Mouse (Mus musculus): Measurements from ENCODE around the gene Arl8b. TPM values are rescaled to one million over a fixed set of nuclear protein-coding genes. Genes with fewer than 3 reads are reported as not detected.
"Not testable (repeated sequence)": the region's sequence is repeated elsewhere in the genome, so short reads cannot be mapped to it uniquely, and the experiment has no call there.

Gene Arl8b
- total RNA-seq, 2 experiments from 2014 or later, result 208 to 214 TPM

- DNase-seq (ENCODE audit: low spot score in 2 of 2), result no peak
- intact Hi-C loops (cut with DNase I), result loop anchor here (2.0 kb wide), 1 partner anchor 47 kb away; the partner anchor contains the start of gene Arl8b
These were observed 46.8 kb downstream of the Arl8b start for GRCm38 (mm10) chr6:108829386-108830370.

DNA sequence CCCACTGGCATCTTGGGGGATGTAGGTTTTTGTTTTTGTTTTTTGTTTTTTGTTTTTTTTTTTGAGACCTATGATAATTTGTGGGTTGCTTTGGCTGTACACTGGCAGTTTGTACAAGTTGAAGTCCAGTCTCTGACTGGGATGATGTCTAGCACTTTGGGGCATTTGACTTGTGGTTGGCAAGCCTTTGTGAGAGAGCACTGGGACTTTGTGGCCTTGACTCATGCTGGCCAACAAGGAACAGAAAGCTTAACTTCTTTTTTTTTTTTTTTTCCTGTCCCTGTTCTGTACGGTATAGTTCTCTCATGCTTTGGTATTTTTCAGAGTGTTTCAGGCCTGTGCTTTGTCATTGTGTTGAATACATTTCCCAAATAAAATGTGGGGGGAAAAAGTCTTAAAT is 49.3 kb downstream of the Arl8b start:
- no peak for DNase-seq (ENCODE audit: low spot score in 2 of 2)
- intact Hi-C loops (cut with DNase I), result no loop called here

DNA sequence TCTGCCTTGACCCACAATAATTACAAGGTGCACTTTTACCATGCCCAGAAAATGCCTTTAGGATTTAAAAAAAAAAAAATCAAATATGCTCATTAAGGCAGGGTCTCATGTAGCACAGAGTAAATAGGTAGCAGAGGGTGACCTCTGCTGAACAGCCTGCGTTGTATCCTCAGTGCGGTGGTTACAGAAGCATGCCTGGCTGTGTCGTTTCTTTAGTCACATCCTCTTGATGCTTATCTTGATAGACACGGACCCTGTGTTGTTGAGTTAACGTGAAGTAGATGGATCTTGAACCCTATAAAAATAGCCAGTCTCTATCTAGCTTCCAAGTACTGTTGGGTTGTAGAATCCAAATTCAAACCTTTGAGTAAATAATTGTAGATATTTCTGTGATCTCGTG is 50.1 kb downstream of the Arl8b start:
- intact Hi-C loops (cut with DNase I), result no loop called here
- no peak for DNase-seq (ENCODE audit: low spot score in 2 of 2)

GRCm38 (mm10) chr6:108833963-108834697 is 51.2 kb downstream of the Arl8b start:
- DNase-seq (ENCODE audit: low spot score in 2 of 2), result no peak
- intact Hi-C loops (cut with DNase I), result no loop called here

- intact Hi-C loops (cut with DNase I), result no loop called here
- DNase-seq (ENCODE audit: low spot score in 2 of 2), result no peak
These were observed 53.1 kb downstream of the Arl8b start for GRCm38 (mm10) chr6:108835765-108836691.

DNA sequence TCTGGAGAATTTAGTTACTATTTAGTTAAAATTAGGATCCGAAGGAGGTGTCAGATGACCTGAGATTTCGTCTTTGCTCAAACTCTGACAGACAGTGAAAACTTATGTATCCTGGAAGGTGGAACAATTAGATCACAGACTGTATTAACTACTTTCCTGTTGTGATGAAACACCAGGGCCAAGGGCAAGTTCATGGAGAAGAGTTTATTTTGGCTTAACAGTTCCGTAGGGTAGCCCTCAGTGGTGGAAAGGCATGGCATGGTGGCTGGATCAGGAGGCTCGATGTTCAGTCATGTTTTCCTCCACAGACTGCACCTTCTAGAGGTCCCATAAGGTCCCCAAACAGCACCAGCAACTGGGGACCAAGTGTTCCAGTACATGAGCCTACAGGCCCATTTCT is 54.2 kb downstream of the Arl8b start:
- DNase-seq (ENCODE audit: low spot score in 2 of 2), result no peak
- intact Hi-C loops (cut with DNase I), result no loop called here

GRCm38 (mm10) chr6:108837958-108838357 is 55.1 kb downstream of the Arl8b start:
- no peak for DNase-seq (ENCODE audit: low spot score in 2 of 2)
- intact Hi-C loops (cut with DNase I), result no loop called here

DNA sequence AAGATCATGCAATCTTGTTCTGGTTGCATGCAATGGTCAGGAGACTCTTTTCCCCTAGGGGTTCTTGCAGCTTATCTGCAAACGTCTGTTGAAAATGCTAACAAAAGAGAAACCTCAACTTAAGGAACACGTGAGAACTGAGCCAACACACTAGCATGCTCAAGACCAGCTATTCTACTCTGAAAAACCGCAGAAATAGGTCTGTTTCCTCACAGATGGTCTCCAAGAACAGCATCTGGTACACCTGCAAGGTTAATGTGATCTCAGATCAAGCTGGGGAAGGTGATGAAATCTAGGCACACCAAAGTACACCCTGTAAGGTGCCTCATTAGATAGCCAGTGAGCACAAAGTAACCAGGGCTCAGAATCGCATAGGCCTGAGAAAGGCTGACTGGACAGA is 56.5 kb downstream of the Arl8b start:
- no peak for DNase-seq (ENCODE audit: low spot score in 2 of 2)
- intact Hi-C loops (cut with DNase I), result no loop called here

GRCm38 (mm10) chr6:108840861-108841640 is 58.2 kb downstream of the Arl8b start:
- DNase-seq (ENCODE audit: low spot score in 2 of 2), result no peak
- intact Hi-C loops (cut with DNase I), result no loop called here

DNA sequence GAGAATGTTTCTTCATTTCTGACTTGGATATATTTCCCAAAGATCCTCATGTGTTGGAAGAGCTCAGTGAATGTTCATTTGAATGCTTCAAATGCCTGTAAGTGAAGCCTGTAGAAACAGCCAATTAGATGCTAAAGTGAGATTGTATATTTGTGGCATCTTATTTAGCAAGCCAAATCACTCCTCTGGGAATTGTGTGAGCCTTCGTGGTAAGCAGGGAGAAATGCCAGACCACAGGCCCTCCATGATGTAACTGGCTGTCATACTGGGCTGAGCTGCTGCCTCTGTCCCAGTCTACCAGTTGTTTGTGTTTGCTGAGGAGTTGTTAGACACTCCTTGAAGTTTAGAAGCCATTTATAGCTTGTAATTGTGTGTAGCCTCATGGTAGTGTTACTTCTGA is 60.8 kb downstream of the Arl8b start:
- DNase-seq (ENCODE audit: low spot score in 2 of 2), result no peak
- intact Hi-C loops (cut with DNase I), result no loop called here

- DNase-seq (ENCODE audit: low spot score in 2 of 2), result no peak
- intact Hi-C loops (cut with DNase I), result no loop called here
These were observed 61.2 kb downstream of the Arl8b start for GRCm38 (mm10) chr6:108844093-108844492.

GRCm38 (mm10) chr6:108844771-108845170 is 61.9 kb downstream of the Arl8b start:
- DNase-seq (ENCODE audit: low spot score in 2 of 2), result no peak
- intact Hi-C loops (cut with DNase I), result no loop called here

GRCm38 (mm10) chr6:108852088-108852670 is 69.3 kb downstream of the Arl8b start:
- no peak for DNase-seq (ENCODE audit: low spot score in 2 of 2)
- intact Hi-C loops (cut with DNase I), result no loop called here

DNA sequence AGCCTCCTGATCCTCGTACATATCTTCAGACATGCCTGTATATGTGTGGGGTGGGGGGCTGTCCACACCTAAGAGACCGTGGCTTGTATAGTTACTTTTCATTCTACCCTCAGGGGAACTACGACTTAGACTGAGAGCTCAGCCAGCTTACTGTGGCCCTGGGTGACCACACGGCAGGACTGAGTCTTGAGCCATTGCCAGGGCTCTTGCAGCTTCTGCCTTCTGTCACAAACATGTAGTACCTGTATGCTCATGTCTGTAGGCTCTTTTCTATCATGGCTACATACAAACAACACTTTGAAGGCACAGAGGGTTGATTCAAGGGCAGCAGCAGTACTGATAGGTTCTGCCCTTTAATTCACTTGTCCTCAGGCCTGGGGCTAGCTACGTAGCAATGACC is 70.1 kb downstream of the Arl8b start:
- intact Hi-C loops (cut with DNase I), result no loop called here
- DNase-seq (ENCODE audit: low spot score in 2 of 2), result no peak

DNA sequence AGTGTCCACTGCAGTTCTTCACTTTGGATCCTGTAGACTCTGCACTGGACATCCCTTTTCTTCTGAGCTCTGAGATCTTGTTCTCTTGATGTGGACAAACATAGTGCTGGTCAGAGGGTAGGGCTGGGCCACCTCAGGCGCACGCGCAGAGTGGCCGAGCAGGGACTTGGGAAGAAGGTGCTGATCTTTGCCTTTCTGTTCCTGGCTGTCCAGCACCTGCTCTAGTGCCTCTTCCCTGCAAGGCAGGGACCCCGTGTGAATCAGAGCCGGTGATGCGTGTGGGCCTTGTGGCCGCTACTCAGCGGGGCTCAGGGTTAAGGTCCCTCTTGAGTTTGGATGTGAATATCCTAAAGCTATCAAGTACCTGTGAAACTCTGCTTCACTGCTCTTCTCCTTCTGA is 75.7 kb downstream of the Arl8b start:
- intact Hi-C loops (cut with DNase I), result no loop called here
- DNase-seq (ENCODE audit: low spot score in 2 of 2), result no peak

DNA sequence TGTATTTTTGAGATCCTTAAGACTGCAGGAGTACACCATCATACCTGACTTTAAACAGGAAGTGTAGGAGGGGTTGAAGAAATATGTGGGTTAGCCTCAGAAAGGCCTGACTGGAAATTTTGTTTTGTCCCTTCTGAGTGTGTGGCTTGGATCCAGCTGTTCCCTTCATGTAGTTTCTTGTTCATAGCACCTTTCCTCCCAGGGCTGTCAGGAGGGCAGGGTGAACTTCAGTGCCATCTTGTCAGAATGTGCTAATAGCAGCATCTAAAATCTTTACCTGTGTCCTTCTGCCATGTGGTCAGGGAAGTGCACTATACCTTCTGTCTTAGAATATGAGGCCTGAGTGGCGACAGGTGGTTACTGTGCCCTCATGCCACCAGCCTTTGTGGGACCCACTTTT is 78.3 kb downstream of the Arl8b start:
- intact Hi-C loops (cut with DNase I), result no loop called here
- no peak for DNase-seq (ENCODE audit: low spot score in 2 of 2)

GRCm38 (mm10) chr6:108862548-108862947 is 79.6 kb downstream of the Arl8b start:
- intact Hi-C loops (cut with DNase I), result no loop called here
- DNase-seq (ENCODE audit: low spot score in 2 of 2), result no peak

- intact Hi-C loops (cut with DNase I), result no loop called here
These were observed 83.4 kb downstream of the Arl8b start for GRCm38 (mm10) chr6:108866317-108866716.

DNA sequence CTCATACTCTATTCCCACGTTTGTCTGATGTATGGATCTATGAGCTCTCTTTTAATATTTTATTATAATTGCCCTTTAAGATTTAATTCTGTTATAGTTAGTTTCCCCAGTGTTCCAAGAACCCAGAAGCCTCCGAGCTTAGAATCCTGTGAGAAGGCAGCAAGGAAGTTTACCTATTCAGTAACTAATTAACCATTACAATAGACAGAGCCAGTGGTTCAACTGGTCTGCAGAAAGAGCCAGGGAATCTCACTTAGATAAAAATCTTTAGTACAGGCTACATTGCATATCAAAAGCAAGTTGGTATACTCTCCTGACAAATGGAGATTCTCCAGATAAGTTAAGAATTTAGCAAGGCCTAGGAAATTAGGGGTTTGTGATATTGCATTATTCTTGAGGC is 86.1 kb downstream of the Arl8b start:
- intact Hi-C loops (cut with DNase I); DNase-seq (ENCODE audit: low spot score in 2 of 2): not testable (repeated sequence)

More at GRCm38 (mm10) chr6:108866317-108866716, 83.4 kb downstream of the Arl8b start:
- DNase-seq (ENCODE audit: low spot score in 2 of 2), result no peak
